Mouse (Mus musculus) embryonic fibroblast, embryonic 13.5 days (primary cell): ENCODE results near the gene Fam171b. TPM values are rescaled to one million over a fixed set of nuclear protein-coding genes. Genes with fewer than 3 reads are reported as not detected.

Source experiments
- H3K27ac ChIP-seq: 2 replicates; pipeline ENCODE4 v1.5.1; 2012; ENCODE audit warnings: low read length, control low read depth, inconsistent platforms; ENCODE audit not compliant: insufficient read depth
- H3K4me1 ChIP-seq: 2 replicates; pipeline ENCODE4 v1.6.1; 2011; ENCODE audit warnings: low read length; ENCODE audit not compliant: control insufficient read depth, insufficient read depth
- H3K4me3 ChIP-seq: 2 replicates; pipeline ENCODE4 v1.5.1; 2011; ENCODE audit warnings: mild to moderate bottlenecking, control low read depth, low read length; ENCODE audit not compliant: insufficient read depth
- CTCF ChIP-seq: IDR thresholded peaks from 2 replicates; pipeline ENCODE4 v1.5.1; 2011; ENCODE audit warnings: mild to moderate bottlenecking, control low read depth, low read length, moderate library complexity, borderline replicate concordance; ENCODE audit not compliant: insufficient read depth
- POLR2A ChIP-seq: IDR thresholded peaks from 2 replicates; pipeline ENCODE4 v1.6.1; 2011; ENCODE audit warnings: low read depth, mild to moderate bottlenecking, control low read depth, low read length, moderate library complexity
- polyA plus RNA-seq: library from polyadenylated mRNA; stranded (reverse); fragments of >200 nt; gene quantifications from 2 replicates; pipeline ENCODE4 v1.2.4, GENCODE M21; 2011; ENCODE audit warnings: low read depth; ENCODE audit not compliant: missing spikeins, insufficient read length

The Fam171b gene
- polyA plus RNA-seq, 1 experiment: 16.6 TPM

- H3K27ac ChIP-seq: no peak overlapping the region
- H3K4me1 ChIP-seq: no peaks in the 10 kb centered on the region
- TF ChIP-seq POLR2A: no peak
- no peak for TF ChIP-seq CTCF
- H3K4me3 ChIP-seq: no peak overlapping the region
Observed at GRCm38 (mm10) chr2:83883850-83884420, 71.5 kb downstream of the Fam171b start.

- Histone ChIP-seq H3K4me3 (no peak overlapping the region), H3K27ac (no peak overlapping the region), H3K4me1 (no peaks in the 10 kb centered on the region)
- TF ChIP-seq CTCF (no peak), POLR2A (no peak)
Observed at GRCm38 (mm10) chr2:83893701-83894100, 81.3 kb downstream of the Fam171b start.

DNA sequence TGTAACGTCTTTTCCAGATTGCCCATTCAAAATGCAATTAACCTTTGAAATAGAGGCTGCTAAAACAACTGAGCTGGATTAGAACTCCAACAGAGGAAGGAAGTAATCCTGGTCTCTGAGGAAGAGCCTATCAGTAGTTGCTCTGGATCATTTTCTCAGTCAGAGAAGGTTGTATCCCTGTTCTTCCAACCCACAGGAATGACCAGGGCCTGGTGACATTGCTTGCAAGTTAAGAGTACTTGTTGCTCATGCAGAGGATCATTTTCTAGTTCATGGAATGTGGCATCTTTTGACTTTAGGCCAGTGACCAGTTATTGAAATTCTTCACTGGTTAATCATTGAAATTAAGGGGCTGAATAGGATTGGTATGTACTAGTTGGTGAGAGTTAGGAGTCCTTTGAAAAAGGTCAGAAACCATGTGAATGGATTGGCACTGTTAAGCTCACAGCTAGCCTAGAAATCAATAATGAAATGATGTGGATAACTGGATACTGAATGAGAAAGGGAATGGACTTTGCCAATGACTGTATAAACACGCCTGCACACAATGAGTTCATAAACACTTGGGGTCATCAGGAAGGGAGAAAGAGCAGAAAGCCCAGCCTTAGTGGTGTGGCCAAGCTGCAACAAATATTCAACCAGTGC, 89.6 kb downstream of the Fam171b start:
- H3K27ac ChIP-seq: no peak overlapping the region
- TF ChIP-seq POLR2A: no peak
- TF ChIP-seq CTCF: no peak
- no peaks in the 10 kb centered on the region; the same call in 1 of the 2 replicates for H3K4me1 ChIP-seq
- no peak overlapping the region for H3K4me3 ChIP-seq

DNA sequence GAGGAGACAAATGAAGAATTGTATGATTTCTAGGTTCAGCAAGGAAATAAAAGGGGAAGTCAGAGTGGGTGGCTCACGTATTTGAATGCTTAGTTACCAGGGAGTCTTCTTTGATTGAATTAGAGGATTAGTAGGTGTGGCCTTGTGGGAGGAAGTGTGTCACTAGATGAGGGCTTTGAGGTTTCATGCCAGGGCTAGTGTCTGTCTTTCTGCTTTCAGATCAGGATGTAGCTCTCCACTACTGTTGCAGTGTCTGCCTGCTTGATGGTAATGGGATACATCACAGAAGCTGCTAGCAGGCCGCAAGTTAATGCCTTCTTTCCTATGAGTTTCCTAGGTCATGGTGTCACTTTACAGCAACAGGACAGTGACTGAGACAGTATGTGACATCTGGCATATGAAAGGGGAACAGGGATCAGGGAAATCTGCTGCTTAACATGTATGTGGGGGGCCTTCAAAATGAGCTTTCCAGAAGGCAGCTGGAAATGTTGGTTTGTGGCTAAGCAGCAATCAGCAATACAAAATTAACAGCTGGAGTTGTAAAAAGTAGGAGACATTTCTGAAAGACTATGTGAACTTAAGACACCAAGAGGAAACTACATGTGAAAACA, 117.1 kb downstream of the Fam171b start:
- H3K4me1 ChIP-seq: no peaks in the 10 kb centered on the region
- H3K27ac ChIP-seq: no peak overlapping the region
- no peak overlapping the region for H3K4me3 ChIP-seq
- no peak for TF ChIP-seq CTCF
- no peak for TF ChIP-seq POLR2A

Other genes starting within 250 kb of the Fam171b start
- gene Zc3h15, start 168.2 kb upstream of the Fam171b start, polyA plus RNA-seq: 138 and 150 TPM in 2 replicates
- 219 and 315 TPM in 2 replicates for gene Itgav, start 88.2 kb upstream of the Fam171b start, polyA plus RNA-seq
- gene Zswim2, start 128.6 kb downstream of the Fam171b start, polyA plus RNA-seq: not detected in 2 replicates
- gene Gm13698, start 143.1 kb downstream of the Fam171b start, polyA plus RNA-seq: not detected in 2 replicates
- gene Gm13693, start 148.9 kb downstream of the Fam171b start, polyA plus RNA-seq: not detected in 2 replicates
- gene Gm13695, start 154.7 kb downstream of the Fam171b start, polyA plus RNA-seq: not detected in 2 replicates
- gene Gm13696, start 160.5 kb downstream of the Fam171b start, polyA plus RNA-seq: not detected in 2 replicates
- not detected in 2 replicates for gene Gm13694, start 166.3 kb downstream of the Fam171b start, polyA plus RNA-seq
- gene Gm13697, start 172.1 kb downstream of the Fam171b start, polyA plus RNA-seq: not detected in 2 replicates
- not detected in 2 replicates for gene Gm13691, start 177.9 kb downstream of the Fam171b start, polyA plus RNA-seq